Mouse (Mus musculus) c-Kit-positive CD71-negative TER-119-negative erythroid progenitor cells, embryonic 14.5 days (primary cell): ENCODE data around the gene Golga2.
"Not testable (repeated sequence)": the region's sequence is repeated elsewhere in the genome, so short reads cannot be mapped to it uniquely, and the experiment has no call there.

Experiments
- DNase-seq: peaks from one replicate; pipeline ENCODE4 v3.0.0-alpha.2; 2013; ENCODE audit warnings: low read depth

The Golga2 gene

DNA sequence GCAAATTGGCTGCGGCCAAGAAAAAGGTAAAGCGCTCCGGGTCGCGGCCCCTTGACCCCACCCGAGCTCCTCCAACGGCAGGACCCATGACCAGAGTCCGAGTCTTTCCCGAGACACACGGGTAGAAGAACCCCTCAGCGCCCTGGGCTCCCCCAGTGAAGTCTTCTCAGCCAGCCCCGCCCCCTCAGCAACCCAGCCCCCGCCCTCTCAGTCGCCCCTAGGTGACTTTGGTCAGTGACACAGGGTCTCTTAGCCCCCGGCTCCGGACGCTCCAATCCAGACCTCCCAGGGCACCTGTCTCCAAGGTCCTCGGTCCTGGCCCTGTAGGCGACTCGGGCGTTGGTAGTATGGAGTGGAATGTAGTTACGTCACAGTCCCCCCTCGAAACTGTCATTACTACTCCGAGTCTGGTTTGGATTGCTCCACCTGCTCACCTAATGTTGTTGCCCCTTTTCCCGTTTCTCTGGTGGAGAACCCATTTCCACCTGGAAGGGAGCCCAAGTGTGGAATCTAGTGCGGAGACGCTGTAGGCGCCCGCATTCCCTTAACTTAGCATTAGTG is 1.3 kb downstream of the Golga2 start:
- peak; percentile 32 for DNase-seq

DNA sequence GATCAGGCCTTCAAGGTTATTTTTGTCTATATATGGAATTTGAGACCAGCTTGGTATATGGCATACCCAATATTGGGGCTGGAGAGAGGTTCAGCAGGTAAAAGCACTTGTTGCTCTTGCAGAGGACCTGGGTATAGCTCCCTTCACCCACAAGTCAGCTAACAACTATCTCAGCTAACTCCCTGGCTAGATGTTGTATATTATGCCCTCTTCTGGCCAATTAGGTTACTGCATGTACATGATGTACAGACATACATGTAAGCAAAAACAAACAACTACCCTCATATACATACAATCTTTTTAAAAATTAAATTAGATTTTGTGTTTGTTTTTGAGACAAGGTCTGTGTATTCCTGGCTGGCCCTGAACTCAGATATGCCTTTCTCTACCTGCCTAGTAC is 2.4 kb downstream of the Golga2 start:
- peak; percentile 65 for DNase-seq

DNA sequence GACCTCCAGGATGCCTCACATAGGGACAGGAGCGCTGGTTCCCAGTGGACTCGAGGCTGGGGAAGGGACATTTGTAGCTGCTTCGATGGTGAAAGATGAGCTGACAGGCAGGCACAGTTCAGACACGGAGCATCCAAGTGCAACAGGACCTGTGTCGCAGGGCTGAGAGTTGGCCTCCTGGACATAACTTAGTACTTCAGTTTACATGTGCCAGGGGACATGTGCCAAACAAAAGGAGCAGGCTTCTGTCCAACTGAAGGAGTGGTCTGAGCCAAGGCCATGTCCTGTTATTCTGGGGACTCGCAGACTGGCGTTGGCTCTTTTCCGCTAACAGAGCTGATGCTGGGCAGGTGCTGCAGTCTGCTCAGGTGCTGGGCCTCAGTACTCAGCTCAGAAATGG is 7.2 kb downstream of the Golga2 start:
- DNase-seq, result no peak

DNA sequence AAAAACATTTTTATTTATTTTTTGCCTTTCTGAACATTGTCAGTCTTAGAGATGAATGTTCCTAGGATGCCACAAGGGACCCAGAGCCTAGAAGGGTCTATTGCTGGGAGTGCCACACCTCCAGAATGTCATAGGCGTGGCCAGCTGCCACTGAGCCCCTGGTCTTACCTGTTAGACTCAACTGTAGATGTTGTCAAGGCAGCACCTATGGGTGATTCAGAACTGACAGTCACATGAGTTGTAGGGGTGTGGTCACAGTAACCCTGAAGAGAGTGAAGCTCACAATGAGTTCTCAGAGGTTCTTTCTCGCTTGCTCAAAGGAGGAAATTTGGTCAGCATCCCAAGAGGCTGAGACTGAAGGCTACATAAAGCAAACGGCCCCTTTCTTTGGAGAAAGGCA is 8.1 kb downstream of the Golga2 start:
- DNase-seq, result no peak

DNA sequence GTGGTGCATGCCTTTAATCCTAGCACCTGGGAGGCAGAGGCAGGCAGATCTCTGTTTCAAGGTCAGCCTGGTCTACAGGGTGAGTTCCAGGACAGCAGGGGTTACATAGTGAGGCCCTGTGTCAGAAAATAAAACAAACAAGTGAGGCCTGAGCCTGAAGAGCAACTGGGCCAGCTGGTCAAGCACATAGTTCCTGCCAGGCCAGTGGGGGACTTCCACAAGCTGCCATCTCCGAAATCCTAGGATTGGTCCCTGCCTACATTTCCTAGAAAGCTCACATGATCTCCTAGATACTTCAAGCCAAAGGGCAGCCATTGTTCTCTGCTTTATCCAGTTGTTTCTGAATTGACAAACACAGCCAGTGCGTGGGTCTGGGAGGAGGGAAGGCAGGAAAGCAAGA is 8.7 kb downstream of the Golga2 start:
- DNase-seq, result not testable (repeated sequence)

DNA sequence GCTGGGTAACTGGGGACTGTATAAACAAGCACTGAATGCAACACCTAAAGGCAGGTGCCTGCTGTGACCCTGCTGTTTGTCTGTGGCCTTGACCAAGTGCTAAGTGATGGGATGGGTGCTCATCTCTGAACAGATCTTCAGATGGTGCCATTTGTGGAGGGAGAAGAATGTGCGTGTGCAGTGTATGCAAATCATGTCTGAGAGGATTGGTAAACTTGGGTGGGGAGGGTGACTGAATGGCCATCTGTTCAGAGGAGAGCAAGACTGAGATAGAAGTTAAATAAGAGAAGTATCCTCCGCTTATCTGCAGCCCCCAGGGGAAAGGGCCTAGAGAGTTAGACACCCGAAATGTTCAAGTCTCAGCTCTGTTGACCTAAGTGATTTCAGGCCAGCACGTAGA is 12.3 kb downstream of the Golga2 start:
- no peak for DNase-seq

DNA sequence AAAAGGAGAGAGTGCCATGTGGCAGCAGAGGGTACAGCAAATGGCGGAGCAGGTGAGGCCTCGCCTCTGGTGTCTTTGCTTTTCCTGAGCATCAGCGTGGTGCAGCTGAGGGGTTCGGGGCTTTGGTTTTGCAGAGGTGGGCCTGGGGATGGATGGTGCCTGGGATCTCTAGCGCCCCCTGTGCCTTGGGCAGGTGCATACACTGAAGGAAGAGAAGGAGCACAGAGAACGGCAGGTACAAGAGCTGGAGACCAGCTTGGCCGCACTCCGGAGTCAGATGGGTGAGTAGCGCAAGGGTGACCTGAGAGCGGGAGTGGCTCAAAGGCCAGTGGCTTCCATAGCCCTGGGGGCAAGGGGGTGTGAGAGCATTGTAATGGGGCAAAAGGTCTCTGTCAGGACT is 15.8 kb downstream of the Golga2 start:
- DNase-seq, result no peak

DNA sequence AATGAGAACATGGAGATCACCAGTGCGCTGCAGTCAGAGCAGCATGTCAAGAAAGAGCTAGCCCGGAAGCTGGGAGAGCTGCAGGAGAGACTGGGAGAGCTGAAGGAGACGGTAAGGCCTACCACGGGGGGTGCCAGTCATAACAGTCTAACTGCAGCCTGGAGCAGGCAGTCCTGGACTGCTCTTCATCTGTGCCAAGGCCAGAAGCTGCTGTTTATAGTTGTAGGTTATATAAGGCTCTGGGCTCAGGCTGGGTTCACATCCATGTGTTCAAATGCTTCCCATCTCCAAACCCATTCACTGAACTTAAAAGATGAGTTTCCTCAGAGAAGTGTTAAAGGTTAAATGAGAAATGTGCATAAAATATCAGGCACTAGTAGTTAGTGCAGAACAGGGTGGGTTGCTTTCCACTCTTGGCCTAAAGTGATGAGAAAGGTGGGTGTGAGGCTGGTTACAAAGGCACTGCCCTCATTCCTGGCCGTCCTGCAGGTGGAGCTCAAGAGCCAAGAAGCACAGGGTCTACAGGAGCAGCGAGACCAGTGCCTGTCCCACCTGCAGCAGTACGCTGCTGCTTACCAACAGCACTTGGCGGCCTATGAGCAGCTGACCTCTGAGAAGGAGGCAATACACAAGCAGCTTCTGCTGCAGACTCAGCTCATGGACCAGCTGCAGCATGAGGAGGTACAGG is 17.1 kb downstream of the Golga2 start:
- DNase-seq, result peak; percentile 45

DNA sequence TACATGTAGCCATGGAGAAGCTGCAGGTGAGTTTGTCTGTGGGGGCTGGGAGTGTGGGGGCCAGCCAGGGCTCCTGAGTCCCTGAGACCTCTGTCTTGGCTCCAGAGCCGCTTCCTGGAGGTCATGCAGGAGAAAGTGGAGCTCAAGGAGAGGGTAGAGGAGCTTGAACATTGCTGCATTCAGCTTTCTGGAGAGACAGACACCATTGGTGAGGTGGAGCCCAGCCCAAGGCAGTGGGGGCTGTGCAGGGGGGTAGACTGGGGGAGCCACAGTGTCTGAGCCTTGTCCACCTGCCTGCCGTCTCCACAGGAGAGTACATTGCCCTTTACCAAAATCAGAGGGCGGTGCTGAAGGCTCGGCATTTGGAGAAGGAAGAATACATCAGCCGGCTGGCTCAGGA is 18.5 kb downstream of the Golga2 start:
- DNase-seq, result no peak

DNA sequence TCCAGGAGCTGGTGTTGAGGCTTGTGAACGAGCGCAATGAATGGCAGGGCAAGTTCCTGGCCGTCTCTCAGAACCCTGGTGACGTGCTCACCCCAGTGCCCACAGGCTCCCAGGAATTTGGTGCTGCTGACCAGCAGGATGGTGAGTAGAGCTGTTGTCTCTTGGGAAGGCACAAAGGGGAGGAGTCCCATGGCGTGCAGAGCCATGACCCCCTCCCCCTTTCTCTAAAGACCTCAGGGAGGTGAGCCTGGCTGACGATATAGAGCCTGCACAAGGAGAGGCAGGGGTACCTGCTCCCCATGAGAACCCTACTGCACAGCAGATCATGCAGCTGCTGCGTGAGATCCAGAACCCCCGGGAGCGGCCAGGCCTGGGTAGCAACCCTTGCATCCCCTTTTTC is 19.0 kb downstream of the Golga2 start:
- no peak for DNase-seq

DNA sequence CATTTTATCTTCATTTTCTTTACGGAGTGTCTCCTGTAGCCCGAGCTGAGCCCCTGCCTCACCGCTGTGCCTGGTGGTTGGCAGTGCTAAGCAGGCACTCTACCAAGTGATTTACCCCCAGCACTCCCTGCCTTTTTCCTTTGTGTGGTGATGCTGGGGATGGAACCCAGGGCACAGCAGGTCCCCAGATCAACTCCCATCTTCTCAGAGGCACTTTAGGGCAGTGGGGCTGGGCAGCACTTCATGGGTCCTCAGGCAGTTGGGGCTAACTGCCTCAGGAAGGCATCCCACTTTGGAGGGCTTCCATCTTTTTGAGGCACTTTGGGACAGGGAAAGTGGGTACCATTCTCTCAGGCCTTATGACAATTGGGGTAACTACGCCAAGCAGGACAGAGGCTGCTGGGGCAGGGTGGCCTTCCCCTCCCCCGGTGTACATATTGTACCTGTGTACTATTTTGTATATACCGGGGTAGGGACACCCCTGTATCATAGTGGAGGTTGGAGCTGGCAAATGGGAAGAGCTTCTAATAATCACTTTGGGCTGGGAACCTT is 20.1 kb downstream of the Golga2 start:
- no peak for DNase-seq

DNA sequence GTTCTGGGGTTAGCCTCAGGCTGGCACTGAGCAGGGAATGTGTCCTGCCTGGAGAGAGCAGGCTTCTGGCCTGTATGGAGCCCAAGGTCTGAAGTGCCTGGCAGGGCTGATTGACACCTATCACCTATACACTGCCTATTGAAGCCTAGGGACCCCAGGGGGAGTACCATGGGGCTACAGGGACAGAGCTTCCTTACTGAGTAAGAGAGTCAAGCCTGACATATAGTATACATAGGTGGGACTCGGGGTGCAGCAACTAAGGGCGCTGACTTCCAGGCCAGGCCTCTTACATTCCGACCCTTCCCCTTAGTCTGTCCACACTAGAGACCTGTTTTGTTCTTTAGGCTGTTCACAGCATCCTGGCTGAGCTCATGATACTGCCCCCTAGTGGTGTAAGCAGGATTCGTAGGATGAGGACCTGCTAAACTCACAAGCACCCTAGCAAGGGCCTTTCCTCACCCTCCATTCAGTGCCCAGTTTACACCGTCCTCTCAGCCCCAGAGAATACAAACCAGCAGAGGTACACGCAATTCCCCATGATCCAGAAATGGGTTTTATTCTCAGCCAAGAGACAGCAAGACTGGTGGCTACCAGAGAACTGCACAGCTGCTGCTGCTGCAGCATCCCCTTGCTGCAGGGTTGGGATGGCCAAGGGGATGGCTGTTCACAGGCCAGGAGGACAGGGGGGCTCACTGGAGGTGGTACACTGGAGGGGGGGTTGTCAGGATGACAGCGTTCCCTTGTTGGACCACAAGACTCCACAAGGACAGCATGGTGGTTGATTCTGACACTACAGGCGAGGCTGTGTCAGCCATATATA is 21.0 kb downstream of the Golga2 start:
- DNase-seq, result peak; percentile 46

DNA sequence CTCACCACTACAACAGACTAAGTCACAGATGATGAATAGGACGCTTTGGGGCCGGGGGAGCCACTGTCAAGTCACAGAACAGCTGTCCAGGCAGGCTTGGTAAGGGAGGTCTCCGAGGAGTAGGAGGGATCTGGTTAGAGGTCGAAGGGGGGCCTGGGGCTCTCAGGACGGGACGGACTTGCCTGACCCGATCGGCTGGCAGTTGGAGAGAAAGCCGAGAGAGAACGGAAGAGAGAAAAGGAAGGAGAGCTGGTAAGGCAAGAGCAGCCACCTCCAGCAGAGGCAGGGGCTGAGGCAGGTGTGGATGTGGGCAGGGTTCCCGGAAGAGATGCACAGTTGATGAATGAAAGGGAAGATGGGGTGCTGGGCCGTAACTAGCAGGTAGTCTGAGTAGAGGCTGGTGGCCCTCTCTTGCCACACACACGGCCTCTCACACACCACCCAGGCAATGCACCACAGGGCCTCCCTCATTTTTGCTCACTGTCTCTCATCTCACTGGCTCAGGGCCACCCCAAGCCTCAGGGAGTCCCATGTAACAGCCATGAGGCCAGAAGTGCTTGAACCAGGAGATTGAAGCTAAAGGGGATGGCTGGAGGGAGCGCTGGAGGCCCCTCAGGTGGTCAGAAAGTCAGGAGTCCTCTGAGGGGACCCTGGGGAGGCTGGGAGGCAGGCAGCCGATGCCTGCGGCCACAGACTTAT is 21.8 kb downstream of the Golga2 start:
- DNase-seq, result no peak

DNA sequence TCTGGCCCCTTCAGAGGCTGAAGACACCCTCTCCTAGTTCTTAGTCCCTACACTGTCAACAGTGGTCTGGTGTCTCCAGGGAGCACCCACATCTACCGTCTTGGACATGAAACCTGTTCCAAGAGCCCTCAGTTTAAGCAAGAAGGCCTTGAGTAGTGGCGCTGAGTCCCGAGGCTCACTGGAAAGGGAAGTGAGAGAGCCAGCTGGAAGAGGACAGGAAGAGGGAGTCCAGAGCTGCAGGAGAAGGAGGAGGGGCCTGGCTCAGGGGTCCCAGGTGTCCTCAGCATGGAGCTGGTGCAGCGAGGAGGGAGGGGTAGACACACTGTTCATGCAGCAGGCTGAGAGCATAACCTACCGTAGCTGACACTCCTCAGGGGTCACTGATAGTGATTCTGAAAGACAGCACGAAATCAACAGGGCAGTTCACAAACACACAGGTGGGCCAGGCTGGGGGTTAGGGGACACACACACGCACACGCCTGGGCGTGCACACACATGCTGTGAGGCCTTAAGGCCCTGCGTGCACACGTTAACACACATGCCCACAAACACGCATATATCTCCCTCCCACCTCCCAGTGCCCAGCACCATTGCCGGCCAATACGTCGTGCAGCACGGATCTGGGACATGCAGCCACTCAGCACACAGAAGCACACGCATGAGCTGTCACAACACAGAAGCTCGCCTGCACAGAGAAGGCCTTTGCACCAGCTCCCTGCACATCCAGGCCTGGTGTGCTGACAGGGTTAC is 23.1 kb downstream of the Golga2 start:
- DNase-seq, result no peak

DNA sequence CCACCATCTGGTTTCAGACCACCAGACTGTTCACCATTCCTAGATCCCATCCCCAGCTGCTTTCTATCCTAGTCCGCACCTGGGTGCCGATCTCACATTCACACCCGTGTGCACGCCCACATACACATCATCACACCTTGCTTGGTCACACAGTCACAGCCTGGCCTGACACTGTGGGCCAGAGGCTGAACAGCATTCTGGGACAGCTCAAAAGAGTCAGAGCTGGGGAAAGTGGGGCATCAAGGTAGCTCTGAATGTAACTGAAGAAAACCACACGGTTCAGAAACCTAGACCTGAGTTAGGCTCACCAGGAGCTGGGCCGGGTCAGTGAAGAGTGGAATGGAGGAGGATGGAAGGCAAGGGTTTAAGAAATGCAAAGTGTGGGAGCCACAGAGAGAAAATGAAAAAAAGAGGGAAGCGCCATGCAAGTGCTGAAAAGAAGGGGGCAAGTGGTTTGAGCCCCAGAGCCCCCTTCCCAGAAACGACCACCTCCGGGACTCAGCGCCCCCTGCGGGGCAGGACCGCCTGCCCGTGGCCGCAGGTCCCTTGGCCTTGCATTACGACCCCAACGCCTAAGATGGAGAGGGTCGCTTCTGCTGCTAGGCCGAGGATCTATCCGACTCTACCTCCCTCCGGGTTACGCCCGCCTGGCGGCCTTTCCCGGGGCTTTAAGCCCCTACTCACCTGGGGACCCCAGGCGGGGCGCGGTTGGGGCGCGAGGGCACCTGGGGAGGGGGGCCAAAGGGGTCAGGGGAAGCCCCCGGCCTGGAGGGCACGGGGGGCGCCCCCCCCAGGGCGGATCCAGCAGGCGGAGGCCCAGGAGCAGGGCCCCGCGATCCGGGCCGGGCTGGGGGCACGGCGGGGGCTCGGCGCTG is 24.5 kb downstream of the Golga2 start:
- no peak for DNase-seq

DNA sequence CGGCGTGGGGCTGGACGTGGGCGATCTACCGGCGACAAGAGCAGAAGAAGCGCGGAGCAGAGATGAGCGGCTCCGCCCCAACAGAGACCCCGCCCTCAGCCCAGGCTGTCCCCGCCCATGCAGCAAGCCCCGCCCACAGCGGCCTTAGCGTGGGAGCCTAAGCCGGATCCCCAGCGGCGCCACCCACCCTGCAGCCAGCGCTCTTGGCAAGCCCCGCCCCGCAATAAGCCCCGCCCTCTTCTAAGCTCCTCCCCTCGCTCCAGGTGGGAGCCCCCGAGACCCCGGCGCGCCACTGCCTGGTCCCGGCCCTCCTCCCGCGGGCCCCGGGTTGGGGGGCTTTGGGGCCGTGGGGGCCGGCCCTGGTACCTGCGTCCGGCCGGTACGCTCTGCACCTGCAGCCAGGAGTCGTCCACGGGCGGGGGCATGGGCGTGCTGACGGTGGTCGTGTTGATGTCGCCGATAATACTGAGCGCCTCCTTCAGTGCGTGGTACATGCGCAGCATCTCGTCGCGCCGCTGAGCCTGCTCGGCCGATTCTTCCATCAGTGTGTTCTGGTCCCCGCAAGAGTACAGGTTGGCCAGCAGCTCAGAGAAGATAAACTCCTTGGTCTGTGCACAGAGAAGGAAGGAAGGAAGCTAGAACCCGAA is 25.3 kb downstream of the Golga2 start:
- DNase-seq, result peak; percentile 72

DNA sequence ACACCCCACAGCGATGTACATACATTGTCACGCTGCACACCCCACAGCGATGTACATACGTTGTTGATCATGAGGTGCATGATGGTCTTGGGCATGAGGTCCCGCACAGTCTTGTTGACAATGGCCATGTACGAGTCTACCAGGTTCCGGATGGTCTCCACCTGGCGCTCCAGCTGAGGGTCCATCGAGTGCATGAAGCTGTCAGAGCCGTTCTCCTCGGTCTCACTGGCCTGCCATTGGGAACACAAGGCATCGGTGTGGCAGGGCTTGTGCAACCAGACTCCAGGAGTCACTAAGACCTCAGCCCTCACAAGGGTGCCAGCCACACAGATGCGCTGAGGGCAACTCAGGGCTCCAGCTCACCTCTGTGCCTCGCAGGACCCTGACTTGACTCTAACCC is 27.6 kb downstream of the Golga2 start:
- no peak for DNase-seq

DNA sequence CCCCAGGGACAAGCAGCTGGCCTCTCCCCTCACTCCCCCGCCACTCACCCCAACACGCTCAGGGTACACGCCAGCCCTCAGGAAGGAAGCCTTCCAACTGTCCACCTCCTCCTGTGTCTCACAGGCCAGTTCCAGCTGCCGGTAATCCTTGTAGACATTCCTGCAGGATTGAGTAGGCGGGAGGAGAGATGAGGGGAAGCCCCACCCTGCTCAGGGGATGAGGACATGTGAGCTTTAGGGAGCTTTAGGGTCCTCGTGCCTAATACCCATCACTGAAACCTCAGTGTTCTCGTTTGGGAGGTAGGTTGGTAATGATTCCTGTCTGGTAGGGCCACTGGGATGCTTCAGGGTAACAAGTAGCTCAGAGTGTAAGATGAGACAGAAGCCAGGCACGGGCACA is 28.6 kb downstream of the Golga2 start:
- DNase-seq, result no peak

DNA sequence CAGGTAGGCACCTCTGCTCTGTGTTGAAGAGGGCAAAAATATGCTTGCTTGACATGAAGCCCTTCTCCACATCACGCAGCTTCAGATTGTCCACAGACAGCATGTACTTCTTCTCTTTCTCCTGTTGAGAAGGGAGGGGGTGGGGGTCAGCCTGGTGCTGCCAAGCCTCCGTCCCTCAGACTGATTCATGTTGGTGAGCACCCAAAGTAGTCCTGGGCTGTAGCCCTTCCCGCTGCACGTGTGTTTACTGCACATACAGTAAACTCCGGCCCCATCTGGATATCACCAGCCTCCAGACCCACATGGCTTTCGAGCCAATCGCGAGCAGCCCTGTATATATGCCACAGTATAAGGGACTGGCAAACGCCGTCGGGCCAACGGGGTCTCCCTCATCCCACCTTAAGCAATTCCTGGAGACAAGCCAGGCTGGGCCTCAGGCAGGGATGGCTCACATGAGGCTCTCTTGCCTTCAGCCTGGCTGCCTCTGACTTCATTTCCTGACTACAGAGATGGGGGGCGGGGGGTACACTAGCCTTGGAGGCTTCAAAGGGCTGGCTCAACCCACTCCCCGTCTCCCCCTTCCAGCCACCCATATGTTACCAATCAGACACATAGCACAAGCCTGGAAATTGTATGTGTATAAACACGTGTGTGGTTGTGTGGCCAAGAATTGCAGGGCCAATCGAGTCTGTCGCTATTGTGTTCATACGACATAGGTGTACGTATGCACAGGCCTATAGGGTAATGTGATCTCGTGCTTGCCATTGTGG is 29.9 kb downstream of the Golga2 start:
- DNase-seq, result no peak
